Mouse (Mus musculus) cortical plate, adult 2 months (tissue): ENCODE data around the gene Nbea.

Source experiments
- CTCF ChIP-seq: fragments of 200-500 bp; IDR thresholded peaks from 2 replicates; pipeline ENCODE4 v1.5.1; 2011; ENCODE audit warnings: mild to moderate bottlenecking, control low read depth, low read length; ENCODE audit not compliant: insufficient read depth; ENCODE audit errors: extremely low read depth
- POLR2A ChIP-seq: fragments of 200-500 bp; IDR thresholded peaks from 2 replicates; pipeline ENCODE4 v1.6.1; 2011; ENCODE audit warnings: mild to moderate bottlenecking, low read length, control low read depth; ENCODE audit not compliant: insufficient read depth; ENCODE audit errors: extremely low read depth

GRCm38 (mm10) chr3:55784101-55784500 lies 399.4 kb downstream of the Nbea start:
- TF ChIP-seq CTCF = no peak
- TF ChIP-seq POLR2A = no peak
